Mouse (Mus musculus) hematopoietic stem cell, adult 5-6 weeks (primary cell): ENCODE results near the gene Camk1d. TPM values are rescaled to one million over a fixed set of nuclear protein-coding genes. Genes with fewer than 3 reads are reported as not detected.

ENCODE experiments used
- ATAC-seq, 2 experiments: fragments of 125-278 bp in 1 of 2; replicated peaks in 1 of 2; 2 replicates each; pipeline ENCODE4 v1.8.0; 2016 to 2017; ENCODE audit warnings: inconsistent platforms in 2 of 2, mild to moderate bottlenecking in 2 of 2, moderate number of reproducible peaks in 2 of 2, low read depth in 1 of 2, moderate TSS enrichment in 1 of 2; ENCODE audit not compliant: low FRiP score in 2 of 2, poor library complexity in 2 of 2, severe bottlenecking in 2 of 2, insufficient read depth in 1 of 2, low TSS enrichment in 1 of 2
- total RNA-seq: library from RNA; stranded (forward); fragments of 172-1452, 232-1000 nt; gene quantifications from 2 replicates; pipeline ENCODE4 v1.2.3, GENCODE M21; 2017

Camk1d gene
- total RNA-seq, 1 experiment from 2014 or later = 7.8 TPM

GRCm38 (mm10) chr2:5675431-5676142 lies 38.7 kb downstream of the Camk1d start:
- no peak for ATAC-seq

- no peak for ATAC-seq
These were observed 39.8 kb downstream of the Camk1d start for GRCm38 (mm10) chr2:5674512-5674911.

DNA sequence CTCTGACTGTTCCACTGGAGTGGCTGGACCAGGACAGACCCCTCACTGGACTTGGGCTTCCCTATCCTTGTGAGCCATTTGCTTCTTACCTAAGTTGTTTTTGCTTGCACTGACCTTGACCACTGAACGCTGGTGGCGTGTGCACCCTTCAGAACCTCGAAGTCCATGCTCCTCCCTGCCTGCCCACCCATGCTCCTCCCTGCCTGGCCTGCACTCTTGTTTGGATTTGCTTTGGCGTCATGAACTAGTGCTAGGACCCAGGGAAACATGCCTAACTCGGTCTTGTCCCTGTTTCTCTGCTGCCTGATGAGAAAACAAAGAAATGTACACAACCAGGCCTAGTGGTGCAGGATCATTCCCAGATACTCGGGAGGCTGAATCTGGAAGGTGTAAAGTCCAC lies 40.5 kb downstream of the Camk1d start:
- no peak for ATAC-seq

DNA sequence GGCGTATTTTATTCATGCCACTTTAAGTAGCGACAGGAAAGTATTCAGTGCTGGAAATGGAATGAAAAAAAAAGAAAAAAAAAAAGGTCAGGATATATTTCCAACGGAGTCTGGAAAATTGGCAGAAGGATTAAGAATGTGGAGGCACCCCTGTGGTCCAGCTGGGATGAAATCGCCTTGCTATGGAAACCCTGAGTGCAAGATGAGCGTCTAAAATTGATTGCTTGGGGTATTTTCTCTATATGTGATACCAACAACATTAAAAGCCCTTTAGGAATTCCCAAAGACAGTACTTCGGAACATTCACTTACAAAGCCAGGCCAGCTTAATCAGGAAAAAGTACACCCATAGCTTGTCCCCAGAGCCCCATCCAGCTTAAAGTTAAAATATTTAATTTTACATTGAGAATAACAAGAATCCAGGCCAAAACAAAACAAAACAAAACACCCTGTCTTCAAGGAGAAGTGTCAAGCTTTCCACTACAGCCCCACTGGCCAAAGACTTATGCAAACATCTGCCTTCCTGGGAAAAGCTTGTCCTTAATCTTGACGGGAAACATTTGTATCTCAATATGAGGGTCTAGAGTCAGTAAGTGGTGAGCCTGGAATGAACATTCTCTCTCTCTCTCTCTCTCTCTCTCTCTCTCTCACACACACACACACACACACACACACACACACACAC lies 41.3 kb downstream of the Camk1d start:
- ATAC-seq = no peak

GRCm38 (mm10) chr2:5670146-5670545 lies 44.2 kb downstream of the Camk1d start:
- no peak for ATAC-seq

DNA sequence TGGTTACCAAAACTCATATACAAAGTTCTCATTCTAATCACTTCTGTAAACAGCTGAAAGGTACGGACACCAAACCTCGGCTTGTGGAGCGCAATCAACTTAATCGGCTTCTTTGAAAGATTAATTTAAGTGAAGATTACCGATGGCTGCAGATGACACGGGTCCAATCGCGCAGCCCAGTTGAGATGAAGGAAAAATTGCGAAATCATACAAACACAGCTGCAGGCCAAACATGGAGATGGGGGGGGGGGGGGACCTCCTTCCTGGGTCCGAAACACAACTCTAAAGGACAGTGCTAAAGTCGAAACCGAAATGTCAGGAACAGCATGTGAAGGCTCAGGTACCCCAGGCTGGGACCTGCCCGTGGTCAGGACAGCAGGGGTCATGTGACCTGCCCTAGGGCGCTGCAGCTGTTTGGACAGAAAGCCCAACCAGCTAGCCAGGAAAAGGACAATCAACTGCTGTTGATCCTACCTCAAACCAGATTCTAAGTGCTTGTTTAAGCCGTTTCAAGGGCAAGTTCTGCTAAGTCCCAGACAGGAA lies 44.7 kb downstream of the Camk1d start:
- no peak for ATAC-seq

GRCm38 (mm10) chr2:5668940-5669339 lies 45.4 kb downstream of the Camk1d start:
- ATAC-seq = no peak

- ATAC-seq = no peak
These were observed 50.8 kb downstream of the Camk1d start for GRCm38 (mm10) chr2:5663499-5663898.

- ATAC-seq = no peak
These were observed 52.4 kb downstream of the Camk1d start for GRCm38 (mm10) chr2:5661946-5662345.

DNA sequence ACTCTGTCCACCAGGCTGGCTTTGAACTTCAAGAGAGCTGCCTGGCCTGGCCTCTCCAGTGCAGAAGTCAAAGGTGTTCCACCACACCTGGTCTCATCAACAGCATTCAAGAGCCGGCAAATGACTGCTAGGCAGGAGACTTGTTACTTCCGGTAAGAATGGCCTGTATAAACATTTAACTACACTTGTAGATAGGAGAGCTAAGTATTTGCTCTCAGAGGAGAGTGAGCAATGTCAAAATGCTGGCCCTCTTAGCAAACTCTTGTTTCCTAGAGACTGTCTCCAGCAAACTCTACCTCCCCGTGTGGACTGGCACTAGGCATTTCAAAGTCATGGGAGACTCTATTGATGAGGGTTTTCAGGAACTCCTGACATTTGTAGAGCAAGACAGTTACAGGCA lies 56.3 kb downstream of the Camk1d start:
- no peak for ATAC-seq

- ATAC-seq = no peak
These were observed 58.0 kb downstream of the Camk1d start for GRCm38 (mm10) chr2:5656326-5656725.

DNA sequence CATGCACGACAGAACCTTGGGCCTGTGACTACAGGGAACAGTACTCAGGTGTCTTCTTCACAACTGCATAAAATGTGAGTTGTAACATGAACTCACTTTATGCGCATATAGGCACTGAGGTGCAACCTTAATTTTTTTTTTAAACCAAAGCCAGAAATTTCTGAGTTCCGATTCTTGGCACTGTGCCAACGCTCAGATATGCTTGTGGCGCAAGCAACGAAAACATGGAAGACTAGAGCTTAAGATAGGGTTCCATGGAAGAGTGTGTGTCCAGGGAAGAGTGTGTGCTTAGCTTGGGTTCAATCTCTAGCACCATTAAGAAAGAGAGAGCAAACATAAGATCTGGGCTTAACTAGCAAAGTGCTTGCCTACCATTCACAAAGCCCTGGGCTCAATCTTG lies 62.2 kb downstream of the Camk1d start:
- ATAC-seq = no peak

GRCm38 (mm10) chr2:5651285-5651870 lies 62.9 kb downstream of the Camk1d start:
- ATAC-seq = peak in 1 of 2 experiments; percentile 52; a peak in 2 of 4 replicates

GRCm38 (mm10) chr2:5649226-5649625 lies 65.1 kb downstream of the Camk1d start:
- ATAC-seq = no peak

DNA sequence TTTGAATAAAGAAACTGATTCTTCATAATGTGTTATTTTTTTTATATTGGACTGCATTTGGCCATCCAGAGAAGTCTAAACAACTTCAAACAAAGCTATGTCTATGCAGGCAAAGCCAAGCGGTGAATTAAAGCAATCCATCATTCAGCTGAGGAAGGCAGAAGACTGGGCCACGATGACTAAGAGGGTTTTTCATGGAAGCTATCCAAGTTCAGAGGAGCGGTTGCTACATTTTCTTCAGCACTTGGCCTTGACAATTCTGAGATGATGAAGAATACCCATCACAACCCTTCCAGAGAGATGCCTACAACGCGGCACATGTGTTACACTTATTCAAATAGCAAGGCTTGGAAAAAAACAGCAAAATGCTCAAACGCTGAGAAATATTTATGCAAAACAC lies 65.6 kb downstream of the Camk1d start:
- peak in 1 of 2 experiments; percentile 55; a peak in 2 of 4 replicates for ATAC-seq

DNA sequence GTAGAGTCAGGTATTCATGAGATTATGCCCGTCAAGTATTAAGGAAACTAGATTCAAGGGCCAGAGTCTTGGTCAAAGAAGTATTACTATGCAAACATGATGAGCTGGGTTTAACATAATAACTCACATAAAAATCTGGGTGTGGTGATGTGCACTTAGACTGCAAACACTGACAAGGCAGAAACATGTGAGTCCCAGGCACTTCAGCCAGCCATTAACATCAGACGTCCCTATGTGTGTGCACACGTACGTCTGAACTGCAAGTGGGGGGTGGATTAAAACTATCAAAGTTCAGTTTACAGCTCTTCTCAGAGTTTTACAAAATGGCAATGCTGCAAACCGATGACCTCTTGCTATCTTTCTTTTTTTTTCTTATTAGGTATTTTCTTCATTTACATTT lies 68.0 kb downstream of the Camk1d start:
- ATAC-seq = no peak

DNA sequence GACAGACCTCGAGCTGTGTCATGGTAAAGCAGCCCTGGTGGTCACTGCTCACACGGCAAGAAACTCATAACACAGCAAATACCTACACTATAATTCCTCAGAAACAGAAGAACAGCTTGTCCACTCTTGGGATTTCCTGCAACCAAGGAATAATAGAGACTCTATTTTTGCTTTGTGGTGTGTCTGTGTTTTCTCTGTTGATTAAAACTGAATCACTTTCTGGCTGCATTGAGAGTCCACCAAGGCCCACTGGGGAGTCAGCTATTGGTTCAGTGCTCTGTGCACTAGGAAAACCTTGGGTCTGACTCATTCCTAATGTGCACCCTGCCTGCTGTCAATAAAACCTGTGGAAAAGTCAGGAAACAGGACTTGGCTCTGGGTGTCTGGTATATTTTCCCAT lies 68.7 kb downstream of the Camk1d start:
- no peak for ATAC-seq

DNA sequence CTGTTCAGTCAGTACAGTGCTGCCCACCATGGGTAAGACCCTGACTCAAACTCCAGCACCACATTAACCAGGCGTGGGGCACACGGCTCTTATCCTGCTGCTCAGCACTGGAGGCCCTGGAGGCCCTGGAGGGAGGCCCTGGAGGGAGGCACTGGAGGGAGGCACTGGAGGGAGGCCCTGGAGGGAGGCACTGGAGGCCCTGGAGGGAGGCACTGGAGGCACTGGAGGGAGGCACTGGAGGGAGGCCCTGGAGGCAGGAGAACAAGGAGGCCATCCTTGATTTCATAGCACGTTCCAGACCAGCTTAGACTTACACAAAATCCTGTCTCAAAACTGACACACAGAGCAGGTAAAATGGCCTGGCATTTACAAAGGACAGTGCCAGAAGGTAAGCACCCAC lies 70.4 kb downstream of the Camk1d start:
- no peak for ATAC-seq
